Mouse (Mus musculus) forebrain, postnatal 0 days (tissue): ENCODE data around the gene Wnt9a. TPM values are rescaled to one million over a fixed set of nuclear protein-coding genes. Genes with fewer than 3 reads are reported as not detected.

ENCODE experiments used
- ATAC-seq: fragments of 200-750 bp; cut with Nextera tagmentation; 2 replicates; pipeline ENCODE4 v1.8.0; 2017; ENCODE audit warnings: mild to moderate bottlenecking, moderate library complexity
- DNase-seq: peaks from one replicate; pipeline ENCODE4 v3.0.0-alpha.2; 2015
- H3K27ac ChIP-seq: fragments of 300-500 bp; sonication (generic); 2 replicates; pipeline ENCODE4 v1.5.1; 2014; ENCODE audit warnings: low read depth, mild to moderate bottlenecking, antibody characterized with exemption, low read length, moderate library complexity, mixed read lengths
- H3K27me3 ChIP-seq: fragments of 300-500 bp; sonication (generic); 2 replicates; pipeline ENCODE4 v1.6.1; 2014; ENCODE audit warnings: mild to moderate bottlenecking, low read length, mixed read lengths; ENCODE audit not compliant: insufficient read depth
- H3K36me3 ChIP-seq: fragments of 300-500 bp; sonication (generic); 2 replicates; pipeline ENCODE4 v1.6.1; 2014; ENCODE audit warnings: mild to moderate bottlenecking, moderate library complexity; ENCODE audit not compliant: insufficient read depth
- H3K4me1 ChIP-seq: fragments of 300-500 bp; sonication (generic); 2 replicates; pipeline ENCODE4 v1.6.1; 2014; ENCODE audit warnings: antibody characterized with exemption; ENCODE audit not compliant: insufficient read depth
- H3K4me2 ChIP-seq: fragments of 300-500 bp; sonication (generic); 2 replicates; pipeline ENCODE4 v1.6.1; 2014; ENCODE audit warnings: low read depth, mild to moderate bottlenecking, moderate library complexity
- H3K4me3 ChIP-seq: fragments of 300-500 bp; sonication (generic); 2 replicates; pipeline ENCODE4 v1.5.1; 2014; ENCODE audit warnings: low read depth, low read length, mixed read lengths
- H3K9ac ChIP-seq: fragments of 300-500 bp; sonication (generic); 2 replicates; pipeline ENCODE4 v1.6.1; 2014; ENCODE audit warnings: mild to moderate bottlenecking
- H3K9me3 ChIP-seq: fragments of 300-500 bp; sonication (generic); 2 replicates; pipeline ENCODE4 v1.6.1; 2016; ENCODE audit warnings: low read length
- CTCF ChIP-seq: sonication (generic); IDR thresholded peaks from 2 replicates; pipeline ENCODE4 v1.5.1; 2016; ENCODE audit warnings: antibody characterized with exemption, control low read depth, low read depth
- WGBS: fragments of 180-500 bp; shearing (Covaris S2); extraction: QIAGEN DNeasy Blood & Tissue Kit; methylation state at CpG from one replicate; pipeline ENCODE4 v1.1.7; 2014; 5-methylcytosine and 5-hydroxymethylcytosine counted together
- polyA plus RNA-seq: library from polyadenylated mRNA; unstranded; fragments of >200 nt; fragmentation: Nextera tagmentation; extraction: Ambion mirVana; gene quantifications from 2 replicates; pipeline ENCODE4 v1.2.1, GENCODE M21; 2015
- total RNA-seq: library from RNA; depleted of rRNA; stranded (reverse); fragments of >200 nt; gene quantifications from 2 replicates; pipeline ENCODE4 v1.2.3, GENCODE M21; 2014

Gene Wnt9a
- total and polyA plus RNA-seq, 2 experiments from 2014 or later: 2.6 to 5.6 TPM

GRCm38 (mm10) chr11:59265154-59265813, 41.4 kb upstream of the Wnt9a start:
- ATAC-seq (no peak), DNase-seq (no peak)
- WGBS: 64% methylated on average over 8 of the region's 8 CpGs
- Histone ChIP-seq H3K9me3 (no peaks in the 10 kb centered on the region), H3K27me3 (no peaks in the 10 kb centered on the region), H3K4me1 (peaks cover 7% of the 10 kb centered on the region; the same call in 1 of the 2 replicates), H3K4me2 (no peak overlapping the region), H3K4me3 (no peak overlapping the region), H3K36me3 (no peaks in the 10 kb centered on the region), H3K9ac (no peak overlapping the region), H3K27ac (no peak overlapping the region)
- no peak for TF ChIP-seq CTCF

- WGBS: 23% methylated on average over 6 of the region's 6 CpGs
- no peak overlapping the region for H3K27ac ChIP-seq
Observed at GRCm38 (mm10) chr11:59266727-59267126, 40.0 kb upstream of the Wnt9a start.

DNA sequence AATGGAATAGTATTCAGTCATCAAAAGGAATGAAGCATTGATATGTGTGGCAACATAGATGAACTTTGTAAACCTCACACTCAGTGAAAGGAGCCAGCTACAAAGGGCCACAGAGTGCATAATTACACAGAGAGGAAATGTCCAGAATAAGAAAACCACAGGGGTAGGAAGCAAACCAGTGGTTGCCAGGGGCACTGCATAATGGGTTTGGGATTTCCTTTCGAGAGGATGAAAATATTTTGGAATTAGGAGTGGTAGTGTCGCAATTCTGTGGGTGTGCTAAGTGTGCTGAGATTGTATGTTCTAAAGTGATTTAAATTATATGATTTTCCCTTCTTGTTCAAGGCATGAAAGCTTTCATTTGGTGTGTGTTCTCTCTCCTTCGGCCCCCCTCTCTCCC, 32.5 kb upstream of the Wnt9a start:
- DNase-seq (no peak), ATAC-seq (no peak)
- no peaks in the 10 kb centered on the region for H3K27me3 ChIP-seq
- no peaks in the 10 kb centered on the region for H3K9me3 ChIP-seq
- no peak for TF ChIP-seq CTCF
- H3K36me3 ChIP-seq: no peaks in the 10 kb centered on the region
- no peak overlapping the region for H3K4me2 ChIP-seq
- 68% methylated on average over 3 of the region's 3 CpGs for WGBS
- H3K9ac ChIP-seq: no peak overlapping the region
- no peaks in the 10 kb centered on the region for H3K4me1 ChIP-seq
- H3K27ac ChIP-seq: no peak overlapping the region
- H3K4me3 ChIP-seq: no peak overlapping the region

More at GRCm38 (mm10) chr11:59266727-59267126, 40.0 kb upstream of the Wnt9a start:
- Histone ChIP-seq H3K4me1 (peaks cover 7% of the 10 kb centered on the region; the same call in 1 of the 2 replicates), H3K27me3 (no peaks in the 10 kb centered on the region), H3K9ac (no peak overlapping the region), H3K4me3 (no peak overlapping the region), H3K36me3 (no peaks in the 10 kb centered on the region), H3K4me2 (no peak overlapping the region), H3K9me3 (no peaks in the 10 kb centered on the region)
- no peak for DNase-seq
- no peak for TF ChIP-seq CTCF
- ATAC-seq: no peak

DNA sequence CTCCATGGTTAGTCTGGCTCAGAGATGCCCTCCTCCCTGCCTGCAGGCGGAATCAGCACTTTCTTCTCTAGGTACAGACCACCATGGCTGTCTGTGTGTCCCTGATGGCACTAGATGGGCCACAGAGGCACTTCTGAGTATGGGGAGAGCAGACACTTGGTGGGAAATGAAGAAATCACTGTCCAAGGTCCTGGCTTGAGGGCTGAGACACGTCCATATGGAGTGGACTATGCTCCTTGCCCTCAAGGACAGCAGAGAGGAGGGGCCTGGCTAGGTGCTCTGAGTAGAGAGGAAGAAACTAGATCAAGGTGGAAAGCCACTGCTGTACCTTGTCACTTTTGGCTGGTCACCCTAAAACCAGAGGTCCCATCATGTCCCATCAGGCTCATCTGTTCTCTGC, 29.9 kb upstream of the Wnt9a start:
- Histone ChIP-seq H3K27ac (no peak overlapping the region), H3K9ac (no peak overlapping the region), H3K27me3 (no peaks in the 10 kb centered on the region), H3K4me3 (no peak overlapping the region), H3K9me3 (no peaks in the 10 kb centered on the region), H3K4me2 (no peak overlapping the region), H3K4me1 (no peaks in the 10 kb centered on the region), H3K36me3 (no peaks in the 10 kb centered on the region)
- ATAC-seq (no peak), DNase-seq (no peak)
- TF ChIP-seq CTCF: no peak
- WGBS: 38% methylated on average over 2 of the region's 2 CpGs

- H3K4me1 ChIP-seq: no peaks in the 10 kb centered on the region
- ATAC-seq: no peak
- H3K4me3 ChIP-seq: no peak overlapping the region
- DNase-seq: no peak
- no peaks in the 10 kb centered on the region for H3K36me3 ChIP-seq
- no peaks in the 10 kb centered on the region for H3K9me3 ChIP-seq
- TF ChIP-seq CTCF: no peak
- 64% methylated on average over 4 of the region's 4 CpGs for WGBS
- no peak overlapping the region for H3K9ac ChIP-seq
- H3K27me3 ChIP-seq: no peaks in the 10 kb centered on the region
- no peak overlapping the region for H3K4me2 ChIP-seq
- no peak overlapping the region for H3K27ac ChIP-seq
Observed at GRCm38 (mm10) chr11:59278047-59278446, 28.7 kb upstream of the Wnt9a start.

GRCm38 (mm10) chr11:59282111-59282510, 24.6 kb upstream of the Wnt9a start:
- Histone ChIP-seq H3K4me3 (no peak overlapping the region), H3K36me3 (no peaks in the 10 kb centered on the region), H3K9me3 (no peaks in the 10 kb centered on the region), H3K27ac (no peak overlapping the region), H3K9ac (no peak overlapping the region), H3K4me2 (no peak overlapping the region), H3K4me1 (no peaks in the 10 kb centered on the region), H3K27me3 (peaks cover 11% of the 10 kb centered on the region)
- ATAC-seq (no peak), DNase-seq (no peak)
- TF ChIP-seq CTCF: no peak
- WGBS: 76% methylated on average over 5 of the region's 5 CpGs

DNA sequence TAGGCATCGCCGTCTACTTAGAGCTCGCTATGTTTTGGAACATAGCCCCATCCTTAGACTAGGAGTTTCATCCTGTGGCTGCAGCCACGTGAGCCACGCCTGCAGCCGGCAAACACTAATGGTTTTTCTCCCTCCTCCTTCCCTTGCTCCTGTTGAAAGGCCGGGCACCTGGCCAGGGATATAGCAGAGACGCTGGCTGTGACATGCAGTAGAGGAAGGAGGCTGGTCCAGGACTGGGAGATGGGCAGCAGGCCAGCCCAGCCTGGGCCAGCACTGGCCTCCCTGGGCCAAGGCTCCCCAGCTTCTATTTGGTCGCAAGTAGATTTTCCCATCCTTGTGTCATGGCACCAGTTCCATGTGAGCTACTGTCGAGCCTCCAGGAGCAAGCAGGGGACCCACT, 23.8 kb upstream of the Wnt9a start:
- ATAC-seq: peak; percentile 59
- TF ChIP-seq CTCF: no peak

More for the DNA sequence above, 23.8 kb upstream of the Wnt9a start:
- WGBS: 49% methylated on average over 10 of the region's 10 CpGs
- H3K4me3 ChIP-seq: no peak overlapping the region
- peaks cover 19% of the 10 kb centered on the region for H3K27me3 ChIP-seq
- peak; percentile 50 for DNase-seq
- H3K4me1 ChIP-seq: no peaks in the 10 kb centered on the region
- H3K9me3 ChIP-seq: no peaks in the 10 kb centered on the region
- no peak overlapping the region for H3K9ac ChIP-seq
- H3K36me3 ChIP-seq: no peaks in the 10 kb centered on the region
- H3K27ac ChIP-seq: no peak overlapping the region
- no peak overlapping the region for H3K4me2 ChIP-seq
